Mouse (Mus musculus): Measurements from ENCODE around the gene Mgat3. TPM values are rescaled to one million over a fixed set of nuclear protein-coding genes. Genes with fewer than 3 reads are reported as not detected.

The Mgat3 gene
- polyA plus RNA-seq, 1 experiment, result 23.9 TPM

GRCm38 (mm10) chr15:80147090-80147489 is 26.4 kb upstream of the Mgat3 start:
- Histone ChIP-seq H3K4me1 (ENCODE audit: control insufficient read depth, insufficient read depth, low read length) (no peaks in the 10 kb centered on the region), H3K4me3 (replicated peaks; ENCODE audit: extremely low read depth, low read depth, low read length) (no peak overlapping the region)
- DNase-seq, result no peak
- 90% methylated on average over 14 of the region's 14 CpGs for WGBS
- TF ChIP-seq POLR2A (IDR thresholded peaks at IDR 0.05; ENCODE audit: borderline replicate concordance, extremely low read depth, low read depth, low read length), result no peak
- TF ChIP-seq CTCF (IDR thresholded peaks at IDR 0.05; ENCODE audit: insufficient read depth, low read length), result no peak

GRCm38 (mm10) chr15:80147511-80147910 is 26.0 kb upstream of the Mgat3 start:
- 60% methylated on average over 5 of the region's 5 CpGs for WGBS
- no peak for DNase-seq
- H3K4me3 ChIP-seq (replicated peaks; ENCODE audit: extremely low read depth, low read depth, low read length), result no peak overlapping the region
- H3K4me1 ChIP-seq (ENCODE audit: control insufficient read depth, insufficient read depth, low read length), result no peaks in the 10 kb centered on the region
- TF ChIP-seq POLR2A (IDR thresholded peaks at IDR 0.05; ENCODE audit: borderline replicate concordance, extremely low read depth, low read depth, low read length) (no peak), CTCF (IDR thresholded peaks at IDR 0.05; ENCODE audit: insufficient read depth, low read length) (no peak)

- Histone ChIP-seq H3K4me1 (ENCODE audit: control insufficient read depth, insufficient read depth, low read length) (no peaks in the 10 kb centered on the region), H3K4me3 (replicated peaks; ENCODE audit: extremely low read depth, low read depth, low read length) (no peak overlapping the region)
- TF ChIP-seq POLR2A (IDR thresholded peaks at IDR 0.05; ENCODE audit: borderline replicate concordance, extremely low read depth, low read depth, low read length) (no peak), CTCF (IDR thresholded peaks at IDR 0.05; ENCODE audit: insufficient read depth, low read length) (no peak)
- 79% methylated on average over 8 of the region's 8 CpGs for WGBS
- DNase-seq, result no peak
Observed at GRCm38 (mm10) chr15:80148565-80148964, 25.0 kb upstream of the Mgat3 start.

- no peaks in the 10 kb centered on the region for H3K4me1 ChIP-seq (ENCODE audit: control insufficient read depth, insufficient read depth, low read length)
- TF ChIP-seq CTCF (IDR thresholded peaks at IDR 0.05; ENCODE audit: insufficient read depth, low read length) (no peak), POLR2A (IDR thresholded peaks at IDR 0.05; ENCODE audit: borderline replicate concordance, extremely low read depth, low read depth, low read length) (no peak)
- no peak overlapping the region for H3K4me3 ChIP-seq (replicated peaks; ENCODE audit: extremely low read depth, low read depth, low read length)
- 84% methylated on average over 7 of the region's 7 CpGs for WGBS
- DNase-seq, result no peak
Observed at GRCm38 (mm10) chr15:80149517-80149916, 24.0 kb upstream of the Mgat3 start.

- no peaks in the 10 kb centered on the region for H3K4me1 ChIP-seq (ENCODE audit: control insufficient read depth, insufficient read depth, low read length)
- TF ChIP-seq CTCF (IDR thresholded peaks at IDR 0.05; ENCODE audit: insufficient read depth, low read length) (no peak), POLR2A (IDR thresholded peaks at IDR 0.05; ENCODE audit: borderline replicate concordance, extremely low read depth, low read depth, low read length) (no peak)
- 73% methylated on average over 10 of the region's 10 CpGs for WGBS
- H3K4me3 ChIP-seq (replicated peaks; ENCODE audit: extremely low read depth, low read depth, low read length), result no peak overlapping the region
- DNase-seq, result no peak
Observed at GRCm38 (mm10) chr15:80152663-80153062, 20.9 kb upstream of the Mgat3 start.

GRCm38 (mm10) chr15:80153757-80154156 is 19.8 kb upstream of the Mgat3 start:
- DNase-seq, result no peak
- H3K4me1 ChIP-seq (ENCODE audit: control insufficient read depth, insufficient read depth, low read length), result no peaks in the 10 kb centered on the region
- WGBS, result 81% methylated on average over 11 of the region's 11 CpGs

GRCm38 (mm10) chr15:80155707-80156106 is 17.8 kb upstream of the Mgat3 start:
- WGBS, result 92% methylated on average over 8 of the region's 8 CpGs
- peaks cover 4% of the 10 kb centered on the region; the same call in 1 of the 2 replicates for H3K4me1 ChIP-seq (ENCODE audit: control insufficient read depth, insufficient read depth, low read length)
- TF ChIP-seq CTCF (IDR thresholded peaks at IDR 0.05; ENCODE audit: insufficient read depth, low read length), result no peak
- no peak overlapping the region for H3K4me3 ChIP-seq (replicated peaks; ENCODE audit: extremely low read depth, low read depth, low read length)
- DNase-seq, result no peak

More at GRCm38 (mm10) chr15:80153757-80154156, 19.8 kb upstream of the Mgat3 start:
- TF ChIP-seq CTCF (IDR thresholded peaks at IDR 0.05; ENCODE audit: insufficient read depth, low read length) (no peak), POLR2A (IDR thresholded peaks at IDR 0.05; ENCODE audit: borderline replicate concordance, extremely low read depth, low read depth, low read length) (no peak)
- H3K4me3 ChIP-seq (replicated peaks; ENCODE audit: extremely low read depth, low read depth, low read length), result no peak overlapping the region

- no peak for DNase-seq
- H3K4me1 ChIP-seq (ENCODE audit: control insufficient read depth, insufficient read depth, low read length), result peaks cover 4% of the 10 kb centered on the region; the same call in 1 of the 2 replicates
- TF ChIP-seq CTCF (IDR thresholded peaks at IDR 0.05; ENCODE audit: insufficient read depth, low read length), result no peak
- no peak for TF ChIP-seq POLR2A (IDR thresholded peaks at IDR 0.05; ENCODE audit: borderline replicate concordance, extremely low read depth, low read depth, low read length)
- no peak overlapping the region for H3K4me3 ChIP-seq (replicated peaks; ENCODE audit: extremely low read depth, low read depth, low read length)
- WGBS, result 83% methylated on average over 22 of the region's 22 CpGs
Observed at GRCm38 (mm10) chr15:80157197-80157943, 16.2 kb upstream of the Mgat3 start.

GRCm38 (mm10) chr15:80158001-80158706 is 15.4 kb upstream of the Mgat3 start:
- Histone ChIP-seq H3K4me1 (ENCODE audit: control insufficient read depth, insufficient read depth, low read length) (peaks cover 4% of the 10 kb centered on the region; the same call in 1 of the 2 replicates), H3K4me3 (replicated peaks; ENCODE audit: extremely low read depth, low read depth, low read length) (no peak overlapping the region)
- no peak for TF ChIP-seq POLR2A (IDR thresholded peaks at IDR 0.05; ENCODE audit: borderline replicate concordance, extremely low read depth, low read depth, low read length)
- no peak for TF ChIP-seq CTCF (IDR thresholded peaks at IDR 0.05; ENCODE audit: insufficient read depth, low read length)
- DNase-seq, result no peak
- 56% methylated on average over 5 of the region's 5 CpGs for whole genome bisulfite sequencing

GRCm38 (mm10) chr15:80158707-80159090 is 14.8 kb upstream of the Mgat3 start:
- no peak for DNase-seq
- no peak for TF ChIP-seq POLR2A (IDR thresholded peaks at IDR 0.05; ENCODE audit: borderline replicate concordance, extremely low read depth, low read depth, low read length)
- TF ChIP-seq CTCF (IDR thresholded peaks at IDR 0.05; ENCODE audit: insufficient read depth, low read length), result no peak

More at GRCm38 (mm10) chr15:80158707-80159090, 14.8 kb upstream of the Mgat3 start:
- WGBS, result 45% methylated on average over 4 of the region's 4 CpGs
- Histone ChIP-seq H3K4me1 (ENCODE audit: control insufficient read depth, insufficient read depth, low read length) (peaks cover 4% of the 10 kb centered on the region; the same call in 1 of the 2 replicates), H3K4me3 (replicated peaks; ENCODE audit: extremely low read depth, low read depth, low read length) (no peak overlapping the region)
